Mouse (Mus musculus): ENCODE measurements around the gene Cep128.
A peak's percentile ranks its signal among the peaks of the same experiment; 100 is the strongest.
"Not testable (repeated sequence)": the region's sequence is repeated elsewhere in the genome, so short reads cannot be mapped to it uniquely, and the experiment has no call there.

Cep128 gene

DNA sequence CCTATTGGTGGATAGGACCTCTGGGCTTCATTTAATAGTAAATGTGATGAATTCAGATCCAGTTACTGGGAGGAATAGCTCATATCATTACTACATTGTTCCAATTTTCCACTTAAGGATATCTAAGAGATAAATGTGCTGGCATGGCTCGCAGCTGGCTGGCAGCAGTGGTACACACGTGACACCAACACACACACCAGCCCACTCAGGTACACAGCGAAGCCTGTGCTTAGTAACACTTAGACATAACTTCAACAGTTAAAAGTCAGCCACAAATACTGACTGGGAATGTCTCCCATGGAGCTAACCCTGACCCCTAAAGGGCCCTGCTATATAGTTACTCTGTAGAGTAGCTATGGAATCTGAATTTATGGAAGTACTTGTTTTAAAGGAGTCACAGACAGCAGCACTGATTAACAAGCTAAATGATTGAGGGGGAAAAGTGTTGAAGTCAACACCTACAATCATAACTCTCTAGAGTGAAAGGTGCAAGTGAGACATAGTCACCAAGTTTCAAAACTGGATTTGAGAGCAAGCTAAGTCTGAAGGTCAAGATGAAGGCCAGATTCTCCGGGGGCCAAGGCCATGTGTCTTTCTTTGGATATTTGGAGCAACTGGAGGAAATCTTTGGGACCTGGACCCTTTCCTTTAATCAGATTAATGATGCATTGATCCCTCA is 320.7 kb downstream of the Cep128 start:
- no peak for DNase-seq (ENCODE audit: low read depth, low spot score)

DNA sequence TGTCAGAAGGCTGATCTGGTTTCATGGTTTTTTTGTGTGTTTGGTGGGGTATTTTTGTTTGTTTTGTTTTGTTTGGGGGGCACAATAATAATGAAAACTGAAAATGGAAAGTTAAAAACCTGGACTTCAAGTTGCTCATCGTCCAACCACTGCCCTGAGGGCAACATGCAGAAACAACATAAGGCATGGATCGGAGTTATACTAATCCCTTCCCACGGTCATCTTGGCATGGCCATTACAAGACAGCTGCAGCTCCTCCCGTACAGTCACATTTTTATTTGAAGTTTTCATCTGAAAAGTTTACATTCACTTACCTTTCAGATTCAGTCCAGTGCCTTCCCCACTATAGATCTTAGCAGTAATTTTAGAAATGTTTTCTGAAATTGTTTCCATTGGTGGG is 321.5 kb downstream of the Cep128 start:
- no peak for DNase-seq (ENCODE audit: low read depth, low spot score)

DNA sequence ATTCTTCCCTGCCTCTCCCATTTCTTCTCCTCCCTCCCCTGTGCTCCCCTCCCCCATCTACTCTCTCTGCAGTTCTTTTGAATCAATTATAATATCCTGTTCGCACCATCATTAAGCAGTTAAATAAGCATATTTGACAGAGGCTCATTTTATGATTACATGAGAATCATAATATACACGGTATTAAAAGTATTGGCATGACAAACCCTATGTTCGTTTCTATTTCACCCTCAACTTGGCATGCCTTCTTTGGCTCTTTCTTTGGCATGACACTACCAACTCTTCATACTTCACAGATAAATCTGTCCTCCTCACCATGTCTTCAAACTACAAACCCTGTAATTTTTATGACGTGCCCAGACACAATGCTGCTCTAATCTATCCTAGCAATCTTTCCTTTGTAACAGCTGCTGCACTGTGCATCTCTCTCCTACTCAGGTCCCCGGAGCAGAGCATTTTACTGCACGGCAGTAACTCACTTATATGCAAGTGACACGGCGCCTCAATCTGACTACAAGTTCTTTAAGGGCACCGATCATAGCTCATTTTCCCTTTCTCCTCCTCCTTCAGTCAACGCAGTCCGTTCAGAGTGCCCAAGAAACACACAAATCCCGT is 324.4 kb downstream of the Cep128 start:
- DNase-seq (ENCODE audit: low read depth, low spot score): no peak

DNA sequence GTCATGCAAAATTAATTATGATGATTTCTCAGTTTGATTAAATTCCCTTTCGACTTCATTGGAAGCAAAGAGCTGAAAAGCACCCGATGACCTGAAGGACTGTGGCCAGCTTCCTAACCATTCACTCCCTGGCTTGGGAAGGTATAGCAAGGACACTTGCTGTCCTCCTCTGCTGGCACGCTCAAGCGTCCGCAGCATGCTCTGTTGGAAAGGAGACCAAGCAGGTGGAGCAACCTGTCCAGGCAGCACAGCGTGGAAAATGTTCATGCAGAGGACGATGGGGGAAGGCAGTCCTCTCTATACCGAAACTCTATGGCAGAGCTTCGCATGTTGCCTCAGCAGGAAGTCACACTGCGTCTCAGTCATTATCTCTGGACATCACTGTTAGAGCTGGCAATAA is 327.3 kb downstream of the Cep128 start:
- DNase-seq (ENCODE audit: low read depth, low spot score): peak; percentile 95

DNA sequence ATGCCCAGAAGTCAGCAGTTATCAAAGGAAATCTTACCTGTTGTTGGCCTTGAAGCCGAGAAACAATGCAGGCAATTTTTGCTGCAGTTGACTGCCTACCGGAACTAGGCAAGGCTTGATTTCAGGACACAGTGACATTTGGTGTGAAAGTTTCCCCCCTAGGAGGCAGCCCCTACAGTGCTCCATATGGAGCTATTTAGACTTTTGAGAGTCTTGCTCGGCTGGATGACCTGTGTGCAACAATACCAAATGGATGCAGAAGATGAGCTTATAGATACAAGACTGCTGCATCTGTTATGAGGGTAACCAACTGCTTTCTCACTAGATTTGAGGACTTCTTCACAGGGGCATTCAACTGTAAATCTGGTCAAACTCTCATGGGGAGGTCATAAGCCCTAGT is 331.9 kb downstream of the Cep128 start:
- peak; percentile 65 for DNase-seq (ENCODE audit: low read depth, low spot score)

DNA sequence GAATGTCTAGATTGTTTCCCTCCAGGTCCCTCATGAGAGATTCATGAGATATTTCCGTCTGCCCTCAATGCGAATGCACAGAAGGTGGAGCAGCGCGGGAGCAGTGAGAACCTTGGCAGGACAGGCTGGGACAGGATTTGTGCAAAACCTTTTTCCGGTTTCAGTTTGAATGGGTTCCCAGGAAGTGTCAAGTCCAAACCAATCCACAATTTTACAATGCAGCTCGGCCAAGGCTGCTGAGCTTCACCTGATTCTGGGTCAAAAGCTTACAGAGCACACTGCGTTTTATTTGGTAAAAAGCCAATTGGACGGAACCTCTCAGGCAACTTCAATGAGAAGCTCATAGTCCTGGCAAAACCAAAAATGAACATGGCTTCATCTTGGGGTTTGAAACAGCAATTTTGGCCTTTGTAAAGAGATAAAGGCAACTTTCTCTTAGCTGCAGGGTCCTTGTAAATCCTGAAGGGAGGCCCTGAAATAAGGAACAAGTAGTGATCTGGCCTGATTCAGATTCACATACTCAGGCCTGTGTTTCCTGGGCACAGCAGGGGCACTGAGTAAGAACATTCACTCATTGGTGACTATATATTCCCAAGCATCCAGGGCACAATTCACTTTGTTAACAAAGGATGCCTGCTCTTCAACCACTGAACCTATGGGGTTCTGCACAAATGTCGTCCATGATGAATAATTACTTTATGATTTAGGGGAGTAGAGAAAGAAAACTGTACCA is 333.4 kb downstream of the Cep128 start:
- peak; percentile 99 for DNase-seq (ENCODE audit: low read depth, low spot score)

DNA sequence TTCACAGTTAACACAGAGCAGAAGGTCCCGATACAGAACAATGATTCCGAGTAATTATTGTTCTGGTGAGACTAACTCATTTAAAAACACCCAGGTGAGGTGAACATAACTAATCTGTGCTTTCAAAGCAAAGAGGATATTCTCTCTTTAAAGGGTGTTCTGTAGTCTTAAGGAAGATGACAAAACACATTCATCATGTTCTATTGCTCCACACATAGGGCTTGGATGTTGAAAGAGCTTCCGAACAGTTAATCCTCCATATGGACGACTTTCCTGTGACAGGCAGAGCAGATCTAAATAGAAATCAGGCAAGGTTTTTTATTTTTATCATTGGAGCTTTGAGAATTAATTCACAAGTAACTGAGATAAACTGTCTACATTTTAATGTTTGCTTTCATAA is 342.8 kb downstream of the Cep128 start:
- peak; percentile 43 for DNase-seq (ENCODE audit: low read depth, low spot score)

DNA sequence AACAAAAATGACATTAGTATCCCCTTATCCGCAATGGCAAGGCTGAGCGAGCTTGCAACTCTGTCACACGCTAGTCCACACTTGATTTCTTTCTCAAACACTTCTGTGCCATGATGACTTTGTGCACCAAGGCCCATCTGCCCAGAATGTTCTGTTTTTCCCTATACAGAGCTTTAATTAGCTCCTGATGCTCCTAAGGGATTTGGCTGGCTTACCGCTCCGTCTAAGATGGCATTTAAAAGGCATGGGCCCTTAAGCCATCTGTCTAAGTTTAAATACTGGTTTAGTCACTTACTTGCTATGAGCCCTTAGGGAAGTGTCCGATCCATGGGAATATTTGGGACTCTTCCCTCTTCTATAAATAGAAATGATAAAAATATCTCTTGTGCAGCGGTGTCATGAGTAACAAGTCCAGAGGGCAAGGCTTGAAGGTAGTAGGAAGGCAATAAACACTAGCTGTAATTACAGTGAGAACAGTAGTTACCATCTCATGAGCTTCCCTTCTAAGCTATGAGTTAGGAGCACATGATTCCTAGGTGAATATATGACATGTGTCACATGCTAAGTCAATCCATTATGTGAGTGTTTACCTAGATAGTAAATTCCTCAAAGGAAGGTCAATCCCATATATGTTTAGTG is 343.8 kb downstream of the Cep128 start:
- peak; percentile 63 for DNase-seq (ENCODE audit: low read depth, low spot score)

DNA sequence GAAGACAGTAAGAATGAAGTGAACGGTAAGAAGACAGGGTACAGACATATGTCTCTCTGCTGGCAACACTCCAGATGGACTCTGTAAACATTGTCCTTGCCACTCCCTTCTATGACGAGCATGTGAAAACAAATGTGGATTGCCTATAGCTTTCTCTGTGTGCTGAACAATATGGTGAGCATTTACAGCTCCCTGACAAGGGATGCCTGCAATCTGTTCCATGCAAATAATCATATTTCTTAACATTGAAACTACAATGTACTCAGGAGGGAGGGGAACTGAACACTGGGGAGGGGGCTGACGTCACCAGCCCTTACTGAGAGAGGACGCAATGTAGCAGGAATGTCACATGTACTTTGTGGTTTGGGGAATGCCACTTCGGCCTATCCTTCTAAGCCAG is 355.1 kb downstream of the Cep128 start:
- DNase-seq (ENCODE audit: low read depth, low spot score): no peak

DNA sequence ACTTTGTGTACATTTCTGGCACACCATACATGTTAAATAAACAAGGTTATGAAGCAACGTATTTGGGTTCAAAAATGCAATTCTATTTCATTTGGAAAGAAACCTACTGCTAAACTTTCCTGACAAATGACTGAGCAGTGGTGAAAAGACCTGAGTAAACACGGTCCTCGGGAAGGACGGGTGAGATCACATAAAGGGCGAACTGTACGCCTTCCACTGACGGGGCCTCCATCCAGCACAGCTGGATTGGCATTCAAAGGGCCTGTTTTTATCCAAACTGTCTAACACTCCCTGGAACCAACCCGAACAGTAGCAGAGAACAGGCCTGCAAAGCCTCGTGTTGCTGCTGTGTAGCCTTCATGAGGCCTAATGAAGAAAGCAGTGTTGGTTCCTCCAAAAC is 356.5 kb downstream of the Cep128 start:
- DNase-seq (ENCODE audit: low read depth, low spot score): no peak

DNA sequence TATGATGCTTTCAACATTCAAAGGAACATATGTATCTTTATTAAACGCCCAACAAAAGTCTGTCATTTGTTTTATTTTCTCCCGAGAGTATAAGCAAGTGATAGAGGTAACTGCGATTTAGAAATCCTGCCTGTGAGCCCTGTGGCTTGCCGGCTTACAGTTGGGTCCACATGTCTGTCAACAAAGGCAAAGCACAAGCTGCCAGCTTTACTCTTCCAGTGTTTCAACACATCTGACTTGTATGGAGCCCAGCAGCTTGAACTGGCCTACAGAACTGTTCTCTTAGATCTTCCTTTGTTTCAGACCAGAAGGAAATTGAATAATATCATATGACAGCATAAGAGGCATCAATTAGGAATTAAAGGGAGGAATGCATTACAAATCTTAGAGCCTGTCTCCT is 357.1 kb downstream of the Cep128 start:
- DNase-seq (ENCODE audit: low read depth, low spot score): no peak

DNA sequence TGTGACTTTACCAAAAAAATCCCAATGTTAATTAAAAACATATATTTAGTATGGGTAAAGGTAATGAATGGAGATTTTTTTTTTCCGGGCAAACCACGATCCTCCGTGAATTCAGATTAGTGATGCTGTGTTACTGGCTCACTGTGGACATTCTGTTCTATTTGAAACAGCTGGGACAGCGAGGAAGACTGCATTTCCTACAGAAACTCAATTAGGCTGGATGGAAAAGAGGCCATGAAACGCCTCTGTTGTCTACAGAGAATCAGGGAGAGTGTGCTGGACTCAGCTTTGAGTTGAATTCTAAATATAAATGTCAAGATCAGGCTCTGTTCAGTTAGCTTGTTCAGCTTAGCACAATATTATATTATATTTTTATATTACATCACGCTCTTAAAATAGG is 369.1 kb downstream of the Cep128 start:
- peak; percentile 42 for DNase-seq (ENCODE audit: low read depth, low spot score)

DNA sequence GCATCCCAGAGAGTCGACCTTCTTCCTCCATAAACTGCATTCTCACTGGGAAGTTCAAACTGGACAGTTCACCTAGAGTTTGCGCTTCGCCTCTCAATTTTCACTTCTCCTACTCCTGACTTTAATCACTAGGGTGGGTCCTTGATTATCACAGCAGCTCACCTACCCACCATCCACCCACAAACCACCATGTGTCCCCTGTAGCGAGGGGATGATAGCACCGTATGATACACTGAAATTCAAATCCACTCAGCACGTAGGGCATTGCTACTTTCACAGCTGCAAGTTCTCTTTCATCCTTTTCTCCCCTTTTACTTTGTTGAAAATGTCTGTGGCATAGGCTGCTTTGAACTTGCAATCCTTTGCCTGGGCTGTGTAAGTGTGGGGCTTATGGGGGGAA is 371.2 kb downstream of the Cep128 start:
- no peak for DNase-seq (ENCODE audit: low read depth, low spot score)

DNA sequence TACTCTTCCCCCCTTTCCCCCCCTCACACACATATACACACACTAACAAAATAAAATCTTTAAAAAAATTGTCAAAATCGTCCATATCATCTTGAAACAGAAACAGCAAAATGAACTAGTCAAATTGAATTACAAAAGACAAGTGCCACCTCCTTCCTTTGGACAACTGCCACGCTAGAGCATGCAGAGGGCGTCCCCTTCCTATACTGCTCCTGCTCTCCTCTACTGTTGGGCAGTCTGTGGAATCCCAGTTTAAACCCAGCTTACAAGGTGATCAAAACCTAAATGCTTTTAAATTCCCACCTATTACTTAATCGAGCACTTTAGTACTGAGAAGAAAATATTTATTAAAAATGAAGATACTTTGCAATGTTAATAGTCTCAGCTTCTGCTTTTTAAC is 372.0 kb downstream of the Cep128 start:
- DNase-seq (ENCODE audit: low read depth, low spot score): no peak

DNA sequence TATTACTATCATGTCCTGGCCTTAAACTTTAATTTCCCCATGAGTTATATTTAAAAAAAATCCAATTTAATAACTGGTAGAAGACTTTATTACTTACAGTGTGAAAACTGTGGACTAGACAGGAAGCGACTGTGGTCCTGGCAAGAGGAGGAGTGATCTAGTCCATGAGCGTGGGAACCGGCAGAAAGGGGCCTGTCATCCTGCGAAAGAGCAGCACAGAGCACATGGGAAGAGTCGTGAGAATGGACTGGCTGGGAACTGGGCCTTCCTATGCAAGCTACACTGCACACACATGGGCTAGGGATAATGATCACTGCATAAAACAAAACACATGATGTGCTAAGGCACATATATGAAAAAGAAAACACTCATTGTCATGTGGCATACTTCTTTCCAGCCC is 375.5 kb downstream of the Cep128 start:
- no peak for DNase-seq (ENCODE audit: low read depth, low spot score)

DNA sequence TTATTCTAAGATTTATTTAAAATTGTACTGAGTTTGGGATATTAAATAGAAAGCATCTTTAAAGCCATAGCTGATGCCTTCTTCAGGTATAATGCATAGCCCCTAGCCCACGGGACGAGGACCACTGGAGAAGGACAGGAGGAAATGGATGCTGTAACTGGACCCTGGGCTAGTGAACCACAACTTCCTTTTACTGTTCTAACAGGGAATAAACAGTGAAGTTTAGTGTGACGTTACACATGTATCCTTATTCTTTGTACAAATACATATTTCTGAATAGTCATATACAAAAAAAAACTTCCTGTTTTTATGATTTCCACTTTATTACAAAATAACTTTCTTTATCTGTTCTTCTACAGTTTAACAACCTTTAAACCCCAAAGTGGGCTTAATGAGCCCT is 376.0 kb downstream of the Cep128 start:
- no peak for DNase-seq (ENCODE audit: low read depth, low spot score)

DNA sequence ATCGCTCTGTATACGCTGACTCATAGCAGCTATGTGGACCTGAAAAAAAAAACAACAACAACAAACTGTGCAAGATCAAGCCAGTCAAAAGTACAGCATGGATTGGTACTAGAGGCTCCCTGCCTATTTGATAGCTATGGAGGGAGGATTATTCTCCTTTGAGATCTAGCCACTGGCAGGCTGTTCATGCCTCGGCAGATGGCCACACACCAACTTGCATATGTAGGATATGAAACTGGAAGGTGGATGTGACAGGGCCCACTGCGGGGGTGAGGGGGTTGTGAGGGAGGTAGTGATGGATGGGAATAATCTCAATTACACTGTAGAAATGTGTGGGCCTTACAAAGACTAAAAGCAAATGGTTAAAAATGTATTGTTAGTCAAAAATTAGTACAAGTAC is 386.7 kb downstream of the Cep128 start:
- peak; percentile 55 for DNase-seq (ENCODE audit: low read depth, low spot score)

DNA sequence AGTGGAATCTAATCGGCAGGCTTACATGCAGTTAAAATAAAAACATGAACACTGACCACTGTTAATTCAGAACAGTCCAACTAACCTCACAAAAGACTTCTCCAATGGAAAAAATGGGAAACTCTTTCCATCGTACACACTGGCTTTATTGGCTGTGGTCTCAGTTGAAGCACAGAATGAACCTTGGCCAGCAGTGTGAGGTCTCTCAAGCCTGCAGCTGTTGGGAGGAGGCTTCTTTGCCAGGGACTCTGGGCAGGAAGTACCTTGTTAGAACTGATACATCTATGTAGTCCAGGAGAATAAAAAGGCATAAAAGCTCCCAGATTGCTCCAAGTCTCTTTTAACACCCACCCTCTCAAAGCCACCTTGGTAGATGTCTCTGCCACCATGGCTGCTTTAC is 390.9 kb downstream of the Cep128 start:
- no peak for DNase-seq (ENCODE audit: low read depth, low spot score)

DNA sequence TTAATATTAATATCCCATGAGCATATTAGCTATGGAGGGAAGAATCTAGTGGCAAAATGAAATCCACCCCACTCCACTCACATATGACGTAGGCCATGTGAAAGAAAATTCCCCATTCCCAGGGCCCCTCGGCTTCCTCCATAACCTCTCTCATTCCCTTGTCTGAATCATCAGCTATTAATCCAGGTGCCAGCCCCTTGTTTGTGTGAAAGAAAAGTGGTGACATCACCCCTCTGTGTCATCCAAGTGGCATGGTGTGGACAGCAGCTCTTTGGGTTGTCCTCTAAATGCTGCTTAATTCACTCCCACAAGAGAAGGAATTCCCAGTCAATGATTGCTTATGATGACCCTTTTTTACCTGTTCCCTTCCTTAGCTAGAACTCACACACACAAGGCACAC is 396.4 kb downstream of the Cep128 start:
- no peak for DNase-seq (ENCODE audit: low read depth, low spot score)

DNA sequence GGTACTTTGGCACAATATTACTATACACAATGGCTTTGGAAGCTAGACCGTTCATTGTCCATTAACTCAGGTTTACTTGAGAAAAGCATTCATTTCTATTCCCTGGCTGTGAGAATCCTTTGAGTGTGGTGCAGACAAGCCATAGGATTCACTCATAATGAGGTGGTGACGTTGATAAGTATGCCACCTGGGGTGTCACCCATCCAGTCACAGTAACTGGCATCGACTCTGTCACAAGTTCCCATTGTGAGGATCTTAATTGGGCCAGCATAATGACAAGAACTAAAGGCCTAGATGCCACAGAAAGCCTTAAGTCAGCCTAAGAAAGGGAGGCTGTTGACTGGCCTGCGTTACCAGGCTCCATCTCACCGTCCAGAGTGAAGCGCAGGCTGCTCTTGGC is 396.9 kb downstream of the Cep128 start:
- DNase-seq (ENCODE audit: low read depth, low spot score): no peak

DNA sequence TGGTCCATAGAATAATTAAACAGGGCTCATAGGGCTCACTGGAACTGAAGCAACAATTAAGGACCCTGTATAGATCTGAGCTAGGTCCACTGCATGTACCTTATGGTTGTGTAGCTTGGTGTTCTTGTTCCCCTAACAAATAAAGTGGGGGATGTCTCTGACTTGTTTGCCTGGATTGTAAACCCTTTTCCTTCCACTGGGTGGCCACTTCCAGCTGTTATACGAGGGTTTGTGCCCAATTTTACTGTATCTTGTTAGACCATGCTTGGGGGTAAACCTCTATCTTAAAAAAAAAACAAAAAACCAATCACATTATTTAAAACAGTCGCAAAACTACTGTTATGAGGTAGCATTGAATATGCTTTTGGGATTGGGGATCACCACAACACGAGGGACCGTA is 402.2 kb downstream of the Cep128 start:
- DNase-seq (ENCODE audit: low read depth, low spot score): no peak

DNA sequence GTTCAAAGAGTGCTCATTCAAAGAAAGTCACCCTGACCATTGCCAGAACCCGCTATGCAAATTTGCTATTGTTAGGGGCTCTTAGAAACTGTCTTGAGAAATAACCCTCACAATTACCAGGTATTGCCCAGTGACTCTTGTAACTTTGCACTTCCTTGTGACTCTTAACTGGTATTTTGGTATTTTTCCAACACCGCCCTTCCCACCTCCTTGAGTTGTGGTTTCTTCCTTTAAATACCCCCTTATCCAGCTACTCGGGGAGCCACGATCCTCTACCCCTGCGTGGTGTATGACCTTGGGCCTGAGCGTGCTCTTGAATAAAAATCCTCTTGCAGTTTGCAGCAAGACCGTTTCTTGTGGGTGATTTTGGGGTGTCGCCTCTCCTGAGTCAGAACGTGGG is 407.8 kb downstream of the Cep128 start:
- not testable (repeated sequence) for DNase-seq (ENCODE audit: low read depth, low spot score)

DNA sequence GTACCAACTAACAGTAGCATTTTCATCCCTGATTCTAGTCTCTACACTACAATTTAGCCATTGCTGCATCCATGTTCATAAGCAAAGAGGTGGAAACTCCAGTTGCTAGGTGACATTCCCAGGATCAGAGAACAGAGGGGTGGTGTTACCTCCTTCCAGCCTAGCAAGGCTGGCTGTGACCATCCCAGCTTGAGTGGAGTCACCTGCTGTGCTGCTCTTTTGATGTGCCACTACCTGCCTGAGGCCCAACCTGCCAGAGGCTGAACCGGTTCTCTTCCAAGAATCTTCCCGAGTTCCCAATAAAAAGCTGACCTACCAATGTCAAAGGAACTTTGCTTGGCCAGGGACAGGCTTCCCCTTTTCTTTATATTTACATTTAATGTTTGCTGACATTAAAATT is 408.8 kb downstream of the Cep128 start:
- DNase-seq (ENCODE audit: low read depth, low spot score): no peak
